Mouse (Mus musculus) ES-Bruce4 (cell line): ENCODE results near the gene Irx4.

ENCODE experiments used
- CTCF ChIP-seq: IDR thresholded peaks from one replicate; pipeline ENCODE4 v1.8.1; 2011; ENCODE audit warnings: low read depth, low read length
- EP300 ChIP-seq: IDR thresholded peaks from 2 replicates; pipeline ENCODE4 v1.6.1; 2011; ENCODE audit warnings: low read depth, low read length; ENCODE audit not compliant: insufficient read depth
- POLR2A ChIP-seq: IDR thresholded peaks from one replicate; pipeline ENCODE4 v1.8.1; 2011; ENCODE audit warnings: low read length; ENCODE audit not compliant: insufficient read depth

DNA sequence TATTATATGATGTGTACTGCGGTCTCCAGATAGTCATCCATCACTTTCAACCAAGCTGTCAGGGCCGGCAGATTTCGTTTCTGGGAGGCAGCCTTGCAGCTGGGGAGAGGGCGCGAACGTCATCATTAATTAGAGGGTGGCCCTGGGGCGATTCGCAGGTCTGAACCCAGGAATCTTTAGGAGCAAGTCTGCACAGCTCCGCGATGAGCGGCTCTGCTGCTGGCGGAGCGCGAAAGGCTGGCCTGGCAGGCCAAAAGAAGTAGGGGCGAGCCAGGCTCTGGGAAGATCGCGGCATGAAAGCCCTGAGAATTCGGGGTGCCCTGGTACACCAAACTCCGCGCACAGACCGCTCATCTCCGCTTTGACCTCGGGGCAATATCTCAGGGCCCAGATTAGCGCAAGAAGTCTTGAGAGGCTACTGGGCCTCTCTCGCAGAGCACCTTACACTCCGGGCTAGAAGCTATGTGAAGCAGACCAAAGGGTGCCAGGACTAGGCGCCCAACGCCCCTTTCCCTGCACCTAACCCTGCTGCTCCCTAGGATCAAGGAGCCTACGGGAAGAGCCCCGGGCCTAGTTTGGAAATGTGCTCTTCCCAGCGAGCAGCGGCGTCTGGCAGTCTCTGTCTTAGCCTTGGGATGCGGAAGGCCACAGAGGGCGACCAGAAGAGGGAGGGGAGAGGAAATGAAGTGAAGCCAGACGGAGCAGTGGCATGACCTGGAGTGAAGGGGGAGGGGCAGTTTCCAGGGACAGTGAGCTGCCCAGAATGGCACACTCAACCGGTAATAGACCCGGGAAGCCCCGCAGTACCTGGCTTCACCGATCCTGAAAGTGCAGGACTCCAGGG is 3.1 kb downstream of the Irx4 start:
- TF ChIP-seq CTCF (no peak), POLR2A (no peak), EP300 (no peak)
